Mouse (Mus musculus): ENCODE data around the gene Glyctk. TPM values are rescaled to one million over a fixed set of nuclear protein-coding genes. Genes with fewer than 3 reads are reported as not detected.
A peak's percentile ranks its signal among the peaks of the same experiment; 100 is the strongest.

Glyctk gene
- polyA plus RNA-seq, 1 experiment from 2014 or later, result 0.34 TPM

GRCm38 (mm10) chr9:106192998-106193397 is 35.1 kb upstream of the Glyctk start:
- peaks cover 49% of the 10 kb centered on the region for H3K36me3 ChIP-seq (ENCODE audit: inconsistent target)

GRCm38 (mm10) chr9:106192024-106192423 is 34.1 kb upstream of the Glyctk start:
- peaks cover 59% of the 10 kb centered on the region for H3K36me3 ChIP-seq (ENCODE audit: inconsistent target)
- WGBS (ENCODE audit: missing documents), result 93% methylated on average over 8 of the region's 8 CpGs
- H3K4me3 ChIP-seq (ENCODE audit: inconsistent target), result no peak overlapping the region
- no peak overlapping the region for H3K27ac ChIP-seq
- H3K79me2 ChIP-seq (ENCODE audit: inconsistent target), result no peaks in the 10 kb centered on the region

More at GRCm38 (mm10) chr9:106192998-106193397, 35.1 kb upstream of the Glyctk start:
- H3K27ac ChIP-seq, result peak overlapping the region; percentile 2; the same call in 1 of the 2 replicates
- WGBS (ENCODE audit: missing documents), result 0% methylated on average over 1 of the region's 1 CpGs
- H3K79me2 ChIP-seq (ENCODE audit: inconsistent target), result no peaks in the 10 kb centered on the region
- H3K4me3 ChIP-seq (ENCODE audit: inconsistent target), result no peak overlapping the region

GRCm38 (mm10) chr9:106191355-106191754 is 33.4 kb upstream of the Glyctk start:
- 88% methylated on average over 1 of the region's 1 CpGs for WGBS (ENCODE audit: missing documents)
- Histone ChIP-seq H3K4me3 (ENCODE audit: inconsistent target) (no peak overlapping the region), H3K79me2 (ENCODE audit: inconsistent target) (no peaks in the 10 kb centered on the region), H3K36me3 (ENCODE audit: inconsistent target) (peaks cover 64% of the 10 kb centered on the region), H3K27ac (no peak overlapping the region)

DNA sequence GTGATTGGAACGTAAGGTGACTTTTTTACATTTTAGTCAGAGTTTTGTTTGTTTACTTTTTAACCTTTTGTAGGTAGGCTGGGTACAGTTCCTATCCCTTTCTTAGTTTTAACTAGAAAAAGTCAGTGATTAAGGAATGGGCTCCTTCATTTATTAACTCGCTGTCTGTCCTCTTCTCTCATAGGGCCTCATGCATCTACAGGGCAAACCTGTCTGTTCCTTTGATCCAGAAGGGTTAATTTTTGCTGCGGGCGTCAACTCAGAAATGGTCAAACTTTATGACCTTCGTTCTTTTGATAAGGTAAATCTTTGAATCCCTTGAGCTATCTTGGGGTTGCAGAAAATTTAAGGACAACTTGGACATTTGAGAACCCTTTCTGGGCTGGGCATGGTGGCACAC is 26.1 kb upstream of the Glyctk start:
- WGBS (ENCODE audit: missing documents), result 98% methylated on average over 4 of the region's 5 CpGs
- Histone ChIP-seq H3K4me3 (ENCODE audit: inconsistent target) (no peak overlapping the region), H3K27ac (no peak overlapping the region), H3K36me3 (ENCODE audit: inconsistent target) (peaks cover 97% of the 10 kb centered on the region), H3K79me2 (ENCODE audit: inconsistent target) (peaks cover 43% of the 10 kb centered on the region)

DNA sequence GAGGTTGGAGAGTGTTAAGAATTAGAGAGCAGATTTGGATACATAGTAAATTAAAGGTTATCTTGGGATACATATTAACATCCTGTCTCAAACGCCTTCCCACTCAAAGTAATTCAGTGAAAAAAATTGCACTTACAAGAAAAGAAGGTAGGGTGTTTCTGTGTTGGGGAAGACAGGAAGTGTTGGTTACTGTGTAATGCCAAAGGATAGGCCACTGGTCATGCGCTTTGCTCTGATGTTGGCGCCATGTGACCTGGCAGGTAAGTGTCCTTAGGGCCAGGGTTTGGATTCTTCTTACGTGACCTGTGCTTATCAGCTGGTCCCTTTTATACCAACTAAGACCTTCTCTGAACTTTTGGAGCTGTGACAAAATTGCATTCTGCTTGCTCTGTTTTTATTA is 24.2 kb upstream of the Glyctk start:
- Histone ChIP-seq H3K36me3 (ENCODE audit: inconsistent target) (peaks cover 91% of the 10 kb centered on the region), H3K79me2 (ENCODE audit: inconsistent target) (peaks cover 61% of the 10 kb centered on the region), H3K27ac (no peak overlapping the region), H3K4me3 (ENCODE audit: inconsistent target) (no peak overlapping the region)
- 95% methylated on average over 4 of the region's 4 CpGs for WGBS (ENCODE audit: missing documents)

- no peak overlapping the region for H3K4me3 ChIP-seq (ENCODE audit: inconsistent target)
- WGBS (ENCODE audit: missing documents), result 95% methylated on average over 3 of the region's 3 CpGs
- no peak overlapping the region for H3K27ac ChIP-seq
- peaks cover 75% of the 10 kb centered on the region for H3K36me3 ChIP-seq (ENCODE audit: inconsistent target)
- peaks cover 83% of the 10 kb centered on the region for H3K79me2 ChIP-seq (ENCODE audit: inconsistent target)
These were observed 22.0 kb upstream of the Glyctk start for GRCm38 (mm10) chr9:106179964-106180363.

DNA sequence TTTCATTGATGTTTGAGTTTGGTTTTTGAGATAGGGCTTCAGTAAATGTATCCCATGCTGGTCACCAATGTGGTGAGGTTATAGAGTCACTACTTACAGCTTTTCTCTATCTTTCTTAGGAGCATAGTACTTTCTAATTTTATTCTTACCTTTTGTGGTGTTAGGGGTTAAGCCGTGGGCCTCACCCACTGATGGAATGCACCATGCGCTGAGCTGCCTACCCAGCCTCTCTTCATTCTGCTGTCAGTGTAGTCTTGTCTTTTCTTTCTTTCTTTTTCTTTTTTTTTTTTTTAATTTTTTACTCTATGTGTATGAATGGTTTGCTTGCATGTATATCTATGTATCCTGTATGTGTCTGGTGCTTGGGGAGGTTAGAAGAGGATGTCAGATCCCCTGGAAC is 21.5 kb upstream of the Glyctk start:
- H3K36me3 ChIP-seq (ENCODE audit: inconsistent target), result peaks cover 70% of the 10 kb centered on the region
- H3K79me2 ChIP-seq (ENCODE audit: inconsistent target), result peaks cover 88% of the 10 kb centered on the region
- 100% methylated on average over 2 of the region's 2 CpGs for WGBS (ENCODE audit: missing documents)

DNA sequence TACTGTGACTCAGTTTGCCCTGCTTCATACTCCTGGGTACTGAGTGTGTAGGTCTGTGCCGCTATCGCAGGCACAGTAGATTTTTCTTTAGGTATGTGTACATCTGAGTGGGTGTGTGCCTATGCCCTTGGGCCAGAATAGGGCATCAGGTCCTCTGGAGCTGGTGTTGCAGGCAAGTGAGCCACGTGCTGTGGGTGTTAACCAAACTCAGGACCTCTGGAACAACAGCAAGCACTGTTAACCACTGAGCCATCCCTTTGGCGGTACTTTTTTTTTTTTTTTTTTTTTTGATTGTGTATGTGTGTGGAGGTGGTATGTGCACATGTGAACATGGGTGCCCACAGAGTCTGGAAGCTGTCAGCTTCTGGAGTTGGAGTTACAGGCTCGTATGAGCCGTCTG is 19.9 kb upstream of the Glyctk start:
- Histone ChIP-seq H3K79me2 (ENCODE audit: inconsistent target) (peaks cover 99% of the 10 kb centered on the region), H3K4me3 (ENCODE audit: inconsistent target) (no peak overlapping the region), H3K27ac (no peak overlapping the region), H3K36me3 (ENCODE audit: inconsistent target) (peaks cover 53% of the 10 kb centered on the region)
- WGBS (ENCODE audit: missing documents), result 99% methylated on average over 6 of the region's 6 CpGs

More for the DNA sequence above, 21.5 kb upstream of the Glyctk start:
- Histone ChIP-seq H3K4me3 (ENCODE audit: inconsistent target) (no peak overlapping the region), H3K27ac (no peak overlapping the region)

DNA sequence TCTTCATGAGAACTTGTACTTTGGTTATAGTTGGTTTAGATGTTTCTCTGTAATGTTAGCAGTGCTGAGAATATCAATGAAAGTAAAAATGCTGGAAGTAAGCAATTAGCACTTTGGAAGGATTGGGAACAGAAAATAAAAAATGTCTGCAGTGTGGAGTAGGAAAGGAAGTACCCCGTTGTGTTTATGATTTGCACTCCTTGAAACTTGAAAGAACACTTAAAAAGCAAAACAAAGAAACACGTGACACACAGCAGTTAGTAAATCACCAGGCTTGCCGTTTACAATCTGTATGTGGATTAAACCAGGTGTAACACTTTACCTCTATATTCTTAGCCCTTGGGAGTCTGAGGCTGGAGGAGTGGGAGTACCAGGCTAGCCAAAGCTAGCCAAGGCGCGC is 18.8 kb upstream of the Glyctk start:
- peaks cover 44% of the 10 kb centered on the region for H3K36me3 ChIP-seq (ENCODE audit: inconsistent target)

GRCm38 (mm10) chr9:106175552-106176200 is 17.7 kb upstream of the Glyctk start:
- WGBS (ENCODE audit: missing documents), result 46% methylated on average over 3 of the region's 3 CpGs
- Histone ChIP-seq H3K27ac (no peak overlapping the region), H3K36me3 (ENCODE audit: inconsistent target) (peaks cover 33% of the 10 kb centered on the region), H3K4me3 (ENCODE audit: inconsistent target) (no peak overlapping the region), H3K79me2 (ENCODE audit: inconsistent target) (peaks cover 96% of the 10 kb centered on the region)

More for the DNA sequence above, 18.8 kb upstream of the Glyctk start:
- Histone ChIP-seq H3K79me2 (ENCODE audit: inconsistent target) (peaks cover 100% of the 10 kb centered on the region), H3K4me3 (ENCODE audit: inconsistent target) (no peak overlapping the region), H3K27ac (no peak overlapping the region)
- WGBS (ENCODE audit: missing documents), result 77% methylated on average over 3 of the region's 5 CpGs

DNA sequence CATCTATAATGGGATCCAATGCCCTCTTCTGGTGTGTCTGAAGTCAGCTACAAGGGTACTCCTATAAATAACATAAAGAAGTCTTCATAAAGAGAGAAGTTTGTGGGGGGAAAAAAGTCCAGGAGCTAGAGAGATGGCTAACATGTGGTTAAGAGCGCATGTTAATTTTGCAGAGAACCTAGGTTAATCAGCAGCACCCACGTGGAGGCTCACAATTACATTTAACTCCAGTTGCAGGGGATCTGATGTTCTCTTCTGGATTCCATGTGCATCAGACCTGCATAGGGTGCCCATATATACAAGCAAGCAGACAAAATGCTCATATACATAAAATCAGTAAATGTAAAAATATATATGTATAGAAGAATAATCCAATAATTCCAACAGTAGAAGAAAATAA is 15.4 kb upstream of the Glyctk start:
- WGBS (ENCODE audit: missing documents), result 25% methylated on average over 2 of the region's 2 CpGs
- Histone ChIP-seq H3K27ac (no peak overlapping the region), H3K36me3 (ENCODE audit: inconsistent target) (peaks cover 12% of the 10 kb centered on the region), H3K79me2 (ENCODE audit: inconsistent target) (peaks cover 73% of the 10 kb centered on the region), H3K4me3 (ENCODE audit: inconsistent target) (no peak overlapping the region)

DNA sequence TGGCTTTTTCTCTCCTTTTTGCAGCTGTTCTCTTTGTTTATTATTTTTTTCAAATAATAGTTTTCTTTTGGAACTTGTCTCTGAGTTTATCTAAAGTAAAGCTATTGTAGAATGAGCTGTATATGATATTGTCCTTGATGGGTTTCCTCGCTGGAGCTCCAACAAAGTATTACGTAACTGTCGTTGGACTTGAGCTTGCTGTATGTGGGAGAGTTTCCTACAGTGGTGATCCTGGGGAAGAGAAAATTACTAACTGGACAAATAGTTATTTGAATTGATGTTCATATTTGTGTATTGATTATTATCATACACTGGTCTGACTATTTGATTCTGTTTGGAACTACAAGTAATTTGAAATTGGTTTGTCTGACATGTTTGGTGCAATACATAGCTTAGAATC is 14.6 kb upstream of the Glyctk start:
- Histone ChIP-seq H3K79me2 (ENCODE audit: inconsistent target) (peaks cover 65% of the 10 kb centered on the region), H3K36me3 (ENCODE audit: inconsistent target) (peaks cover 8% of the 10 kb centered on the region), H3K4me3 (ENCODE audit: inconsistent target) (peak overlapping the region; percentile 98), H3K27ac (no peak overlapping the region)
- 2% methylated on average over 3 of the region's 3 CpGs for WGBS (ENCODE audit: missing documents)

DNA sequence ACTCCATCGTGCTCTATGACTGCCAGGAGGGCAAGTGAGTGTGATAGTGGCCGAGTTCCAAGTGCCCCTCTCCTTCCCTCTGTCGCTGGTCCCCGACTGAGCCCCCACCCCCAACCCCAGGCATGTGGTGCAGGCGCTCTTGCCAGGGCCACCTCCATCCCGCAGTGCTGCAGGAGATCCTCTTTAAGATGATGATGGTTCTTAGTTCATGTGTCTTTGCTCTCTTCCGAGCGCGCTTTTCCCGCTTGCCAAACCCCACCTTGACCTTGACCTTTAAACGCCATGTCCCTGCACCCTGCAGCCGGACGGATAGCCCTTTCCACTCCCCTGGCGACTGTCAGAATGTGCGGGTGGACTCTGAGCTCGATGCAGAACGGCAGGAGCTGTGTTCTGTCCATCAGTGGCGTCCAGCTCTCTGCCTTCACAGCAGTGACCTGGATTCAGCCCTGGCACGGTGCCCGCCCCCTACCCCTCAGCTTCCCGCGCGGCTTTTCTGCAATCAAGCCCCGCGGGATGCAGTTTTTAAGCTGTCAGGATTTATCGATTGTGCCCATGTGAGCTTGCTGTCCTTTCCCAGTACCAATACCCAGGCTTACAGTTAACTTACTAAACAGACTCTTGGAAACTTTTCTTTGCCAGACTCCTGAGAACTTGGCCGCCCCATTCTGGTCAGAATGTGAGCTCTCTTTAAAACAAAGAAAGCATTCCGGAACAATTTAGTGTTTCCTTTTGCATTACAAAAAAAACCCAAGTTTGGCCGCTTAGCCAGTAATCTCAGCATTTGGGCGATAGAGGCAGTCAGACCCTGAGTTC is 13.6 kb upstream of the Glyctk start:
- Histone ChIP-seq H3K79me2 (ENCODE audit: inconsistent target) (peaks cover 55% of the 10 kb centered on the region), H3K36me3 (ENCODE audit: inconsistent target) (no peaks in the 10 kb centered on the region), H3K4me3 (ENCODE audit: inconsistent target) (peak overlapping the region; percentile 98), H3K27ac (peak overlapping the region; percentile 61)
- 0% methylated on average over 30 of the region's 30 CpGs for WGBS (ENCODE audit: missing documents)

GRCm38 (mm10) chr9:106170556-106171345 is 12.8 kb upstream of the Glyctk start, which contains the start of gene Wdr82:
Gene Wdr82 (plus strand): TSS chr9:106170928.
- peak within 1 kb of the TSS; percentile 98 for H3K4me3 ChIP-seq (ENCODE audit: inconsistent target)
- no peaks in the 10 kb centered on the region for H3K36me3 ChIP-seq (ENCODE audit: inconsistent target)
- H3K79me2 ChIP-seq (ENCODE audit: inconsistent target), result peaks cover 47% of the 10 kb centered on the region
- 1% methylated on average over 66 of the region's 81 CpGs for WGBS (ENCODE audit: missing documents)
- H3K27ac ChIP-seq, result peak within 1 kb of the TSS; percentile 61
